Mouse (Mus musculus) spleen, adult 10 weeks (tissue): Measurements from ENCODE around the gene Slfn1. TPM values are rescaled to one million over a fixed set of nuclear protein-coding genes. Genes with fewer than 3 reads are reported as not detected.

Experiments used
- polyA plus RNA-seq: library from polyadenylated mRNA; stranded (reverse); fragments of 350-450 nt; fragmentation: Illumina TruSeq; extraction: RNeasy Lipid Tissue Mini Kit (QIAGEN cat#74804); gene quantifications from one replicate; pipeline ENCODE4 v1.2.3, GENCODE M21; 2015; ENCODE audit warnings: low replicate concordance; ENCODE audit not compliant: insufficient read depth

Slfn1 gene
- 71.6 TPM for polyA plus RNA-seq

GRCm38 (mm10) chr11:83116597-83117227 is at the start of gene Slfn1:
Gene Slfn1, plus strand, starts transcription at chr11:83116849.

Other genes with a start within 250 kb of the Slfn1 start
- gene Rffl, start 245.6 kb upstream of the Slfn1 start, polyA plus RNA-seq = 22.0 TPM
- 14.4 TPM for gene Rad51d, start 226.2 kb upstream of the Slfn1 start, polyA plus RNA-seq
- not detected for gene Fndc8, start 224.7 kb upstream of the Slfn1 start, polyA plus RNA-seq
- 25.6 TPM for gene Nle1, start 208.4 kb upstream of the Slfn1 start, polyA plus RNA-seq
- gene Unc45b, start 206.3 kb upstream of the Slfn1 start, polyA plus RNA-seq = 0.65 TPM
- 69.7 TPM for gene Slfn5, start 165.5 kb upstream of the Slfn1 start, polyA plus RNA-seq
- gene Slfn9, start 125.0 kb upstream of the Slfn1 start, polyA plus RNA-seq = 7.9 TPM
- gene Slfn8, start 96.0 kb upstream of the Slfn1 start, polyA plus RNA-seq = 77.5 TPM
- 306 TPM for gene Slfn2, start 51.7 kb upstream of the Slfn1 start, polyA plus RNA-seq
- gene Slfn4, start 58.3 kb downstream of the Slfn1 start, polyA plus RNA-seq = 15.5 TPM
- 5.7 TPM for gene Slfn3, start 74.5 kb downstream of the Slfn1 start, polyA plus RNA-seq
- 12.9 TPM for gene Slfn14, start 169.9 kb downstream of the Slfn1 start, polyA plus RNA-seq
- 105 TPM for gene Ap2b1, start 182.2 kb downstream of the Slfn1 start, polyA plus RNA-seq
- 14.9 TPM for gene Pex12, start 185.7 kb downstream of the Slfn1 start, polyA plus RNA-seq